ENCODE assay signal across 8 mouse cellular contexts in the genomic region with DNA sequence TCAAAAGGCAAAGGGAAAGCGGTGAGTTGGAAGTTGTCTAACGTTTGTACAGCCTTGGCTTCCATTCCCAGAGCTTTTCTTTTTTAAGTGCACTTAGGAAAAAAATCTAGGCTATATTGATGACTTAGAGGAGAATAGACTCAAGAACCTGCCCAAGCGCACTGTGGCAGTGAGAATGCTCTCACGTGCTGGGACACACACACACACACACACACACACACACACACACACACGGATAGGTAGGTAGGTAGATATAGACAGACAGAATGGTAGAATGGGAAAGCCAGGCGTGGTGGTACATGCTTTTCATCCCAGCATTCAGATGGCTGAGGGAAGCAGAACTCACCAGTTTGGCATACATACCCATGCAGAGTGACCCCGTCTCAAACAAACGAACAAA. TPM values are rescaled to one million over a fixed set of nuclear protein-coding genes. Genes with fewer than 3 reads are reported as not detected.
A peak's percentile ranks its signal among the peaks of the same experiment; 100 is the strongest.
DNase-seq lines count a peak whose midpoint lies in the region; ATAC-seq lines count a peak whose summit lies in the region.

No protein-coding gene starts in this region.

- H3K27me3 ChIP-seq in heart, embryonic 16.5 days (ENCODE audit: control insufficient read depth, insufficient read depth, low read length) = no peaks in the 10 kb centered on the region
- 0 out of 2 replicates have a peak, but pooled peaks cover 5% of the 10 kb centered on the region for H3K27me3 ChIP-seq in hindbrain, embryonic 13.5 days
- no peaks in the 10 kb centered on the region for H3K27me3 ChIP-seq in midbrain, embryonic 14.5 days (ENCODE audit: control insufficient read depth, insufficient read depth, low read length)

- H3K4me2 ChIP-seq in heart, embryonic 16.5 days (ENCODE audit: low read depth, low read length) = peak overlapping the region; percentile 83
- H3K4me2 ChIP-seq in hindbrain, embryonic 13.5 days = peak overlapping the region; percentile 60
- H3K4me2 ChIP-seq in midbrain, embryonic 14.5 days (ENCODE audit: low read length) = peak overlapping the region; percentile 67

- H3K9me3 ChIP-seq in heart, embryonic 16.5 days (replicated peaks; ENCODE audit: control insufficient read depth, low read length) = no peaks in the 10 kb centered on the region; the same call in 1 of the 2 replicates
- H3K9me3 ChIP-seq in hindbrain, embryonic 13.5 days = 0 out of 2 replicates have a peak, but pooled peaks cover 4% of the 10 kb centered on the region
- H3K9me3 ChIP-seq in midbrain, embryonic 14.5 days (ENCODE audit: control insufficient read depth, low read length) = no peaks in the 10 kb centered on the region

- ATAC-seq in heart, embryonic 16.5 days (replicated peaks; ENCODE audit: extremely low read depth, insufficient read depth, low FRiP score) = no peak
- ATAC-seq in hindbrain, embryonic 13.5 days (ENCODE audit: low FRiP score) = no peak
- no peak for ATAC-seq in midbrain, embryonic 14.5 days (ENCODE audit: low FRiP score, low TSS enrichment)

- H3K4me1 ChIP-seq in heart, embryonic 16.5 days (ENCODE audit: control insufficient read depth, insufficient read depth, low read length) = peaks cover 13% of the 10 kb centered on the region
- peaks cover 28% of the 10 kb centered on the region for H3K4me1 ChIP-seq in brown adipose tissue, adult 24 weeks (ENCODE audit: control insufficient read depth, insufficient read depth, insufficient read length, low read length)
- peaks cover 17% of the 10 kb centered on the region for H3K4me1 ChIP-seq in hindbrain, embryonic 13.5 days (replicated peaks)
- H3K4me1 ChIP-seq in midbrain, embryonic 14.5 days (ENCODE audit: control insufficient read depth, insufficient read depth, low read length) = peaks cover 8% of the 10 kb centered on the region; the same call in 1 of the 2 replicates

- no peak for DNase-seq in heart, adult 9 months (ENCODE audit: low spot score in 2 of 2)
- DNase-seq in midbrain, embryonic 14.5 days = no peak
- DNase-seq in c-Kit-positive CD71-positive TER-119-positive erythroid progenitor cells, embryonic 14.5 days (ENCODE audit: low spot score) = no peak
- no peak for DNase-seq in gastrocnemius, adult 18-20 months (ENCODE audit: low spot score)
- no peak for DNase-seq in embryo, embryonic 11 days

- no peak overlapping the region for H3K9ac ChIP-seq in heart, embryonic 16.5 days (ENCODE audit: low read length)
- no peak overlapping the region for H3K9ac ChIP-seq in hindbrain, embryonic 13.5 days
- peak overlapping the region; percentile 34; the same call in 1 of the 2 replicates for H3K9ac ChIP-seq in midbrain, embryonic 14.5 days (replicated peaks; ENCODE audit: low read length)

- H3K27ac ChIP-seq in heart, embryonic 16.5 days (ENCODE audit: low read length) = no peak overlapping the region; the same call in 1 of the 2 replicates
- H3K27ac ChIP-seq in brown adipose tissue, adult 24 weeks (replicated peaks; ENCODE audit: low read depth, low read length) = peak overlapping the region; percentile 80
- H3K27ac ChIP-seq in hindbrain, embryonic 13.5 days = no peak overlapping the region
- no peak overlapping the region for H3K27ac ChIP-seq in midbrain, embryonic 14.5 days (replicated peaks; ENCODE audit: low read depth, low read length)

- no peaks in the 10 kb centered on the region for H3K36me3 ChIP-seq in heart, embryonic 16.5 days (ENCODE audit: control insufficient read depth, insufficient read depth)
- H3K36me3 ChIP-seq in hindbrain, embryonic 13.5 days = no peaks in the 10 kb centered on the region
- H3K36me3 ChIP-seq in midbrain, embryonic 14.5 days (ENCODE audit: control insufficient read depth, insufficient read depth, low read length) = no peaks in the 10 kb centered on the region

- 55% methylated on average over 8 of the region's 8 CpGs for WGBS in heart, embryonic 16.5 days
- 65% methylated on average over 8 of the region's 8 CpGs for WGBS in hindbrain, embryonic 13.5 days
- whole genome bisulfite sequencing in midbrain, embryonic 14.5 days = 64% methylated on average over 8 of the region's 8 CpGs

- H3K4me3 ChIP-seq in heart, embryonic 16.5 days (ENCODE audit: low read length) = peak overlapping the region; percentile 56
- peak overlapping the region; percentile 58 for H3K4me3 ChIP-seq in brown adipose tissue, adult 24 weeks (ENCODE audit: insufficient read depth, low read depth, low read length)
- H3K4me3 ChIP-seq in hindbrain, embryonic 13.5 days = peak overlapping the region; percentile 38
- H3K4me3 ChIP-seq in midbrain, embryonic 14.5 days (replicated peaks; ENCODE audit: low read depth, low read length) = peak overlapping the region; percentile 34

RNA-seq across cellular contexts. Expression of gene Grap, which starts 32.3 kb away (rescaled TPM):
- polyA plus RNA-seq in heart, embryonic 16.5 days (2015; fragmentation: Nextera tagmentation; extraction: Ambion mirVana) = 13.9 and 15.7 TPM in 2 replicates
- 5.8 and 8.6 TPM in 2 replicates for polyA plus RNA-seq in brown adipose tissue, adult 24 weeks (2012; ENCODE audit: insufficient read depth, insufficient read length, missing spikeins)
- polyA plus RNA-seq in hindbrain, embryonic 13.5 days (2015; fragmentation: Nextera tagmentation; extraction: Ambion mirVana) = 10.2 and 11.0 TPM in 2 replicates
- 6.0 and 6.8 TPM in 2 replicates for polyA plus RNA-seq in midbrain, embryonic 14.5 days (2014; fragmentation: Nextera tagmentation; extraction: Ambion mirVana)
- total RNA-seq in gastrocnemius, adult 18-20 months (2021) = 1 to 10 TPM; 2.0 to 2.7 TPM

RNA-seq across cellular contexts. Expression of gene Epn2, which starts 41.3 kb away (rescaled TPM):
- 19.0 and 19.7 TPM in 2 replicates for polyA plus RNA-seq in heart, embryonic 16.5 days (2015; fragmentation: Nextera tagmentation; extraction: Ambion mirVana)
- polyA plus RNA-seq in brown adipose tissue, adult 24 weeks (2012; ENCODE audit: insufficient read depth, insufficient read length, missing spikeins) = 20.2 and 29.1 TPM in 2 replicates
- 48.1 and 56.5 TPM in 2 replicates for polyA plus RNA-seq in hindbrain, embryonic 13.5 days (2015; fragmentation: Nextera tagmentation; extraction: Ambion mirVana)
- polyA plus RNA-seq in midbrain, embryonic 14.5 days (2014; fragmentation: Nextera tagmentation; extraction: Ambion mirVana) = 71.7 and 80.5 TPM in 2 replicates
- 10 to 100 TPM; 23.2 to 25.1 TPM for total RNA-seq in gastrocnemius, adult 18-20 months (2021)
